Mouse (Mus musculus): ENCODE results near the gene Vpreb1. TPM values are rescaled to one million over a fixed set of nuclear protein-coding genes. Genes with fewer than 3 reads are reported as not detected.
"Not testable (repeated sequence)": the region's sequence is repeated elsewhere in the genome, so short reads cannot be mapped to it uniquely, and the experiment has no call there.

Vpreb1 gene
- polyA plus RNA-seq, 1 experiment from 2014 or later: 2.8 TPM

GRCm38 (mm10) chr16:16892366-16892765 lies 21.7 kb upstream of the Vpreb1 start:
- no peak for ATAC-seq (ENCODE audit: insufficient number of reproducible peaks, insufficient read depth, low FRiP score, low TSS enrichment, low read depth)
- no peak overlapping the region for H3K9ac ChIP-seq (replicated peaks)
- H3K9me3 ChIP-seq: no peaks in the 10 kb centered on the region
- no peaks in the 10 kb centered on the region for H3K27me3 ChIP-seq
- no peak overlapping the region for H3K4me3 ChIP-seq (replicated peaks)
- WGBS: 89% methylated on average over 7 of the region's 7 CpGs
- peaks cover 8% of the 10 kb centered on the region for H3K4me1 ChIP-seq (replicated peaks)
- H3K4me2 ChIP-seq: no peak overlapping the region
- H3K27ac ChIP-seq: no peak overlapping the region
- H3K36me3 ChIP-seq: peaks cover 70% of the 10 kb centered on the region

- Histone ChIP-seq H3K4me3 (replicated peaks) (no peak overlapping the region), H3K4me2 (no peak overlapping the region), H3K27ac (no peak overlapping the region), H3K36me3 (peaks cover 100% of the 10 kb centered on the region), H3K9me3 (no peaks in the 10 kb centered on the region), H3K27me3 (no peaks in the 10 kb centered on the region), H3K9ac (replicated peaks) (no peak overlapping the region), H3K4me1 (replicated peaks) (no peaks in the 10 kb centered on the region)
- no peak for ATAC-seq (ENCODE audit: insufficient number of reproducible peaks, insufficient read depth, low FRiP score, low TSS enrichment, low read depth)
- WGBS: 100% methylated on average over 1 of the region's 1 CpGs
Measured at GRCm38 (mm10) chr16:16888341-16888740, 17.7 kb upstream of the Vpreb1 start.

GRCm38 (mm10) chr16:16879025-16879424 lies 8.4 kb upstream of the Vpreb1 start:
- ATAC-seq (ENCODE audit: insufficient number of reproducible peaks, insufficient read depth, low FRiP score, low TSS enrichment, low read depth): no peak
- WGBS: 86% methylated on average over 5 of the region's 5 CpGs

GRCm38 (mm10) chr16:16870241-16870616 lies 414 bp downstream of the Vpreb1 start:
- H3K9ac ChIP-seq (replicated peaks): peak overlapping the region; percentile 84; the same call in 1 of the 2 replicates
- peaks cover 9% of the 10 kb centered on the region for H3K36me3 ChIP-seq
- H3K27me3 ChIP-seq: no peaks in the 10 kb centered on the region
- H3K27ac ChIP-seq: peak overlapping the region; percentile 97
- WGBS: 34% methylated on average over 7 of the region's 7 CpGs
- peak overlapping the region; percentile 71 for H3K4me3 ChIP-seq (replicated peaks)
- H3K4me2 ChIP-seq: peak overlapping the region; percentile 69
- no peaks in the 10 kb centered on the region for H3K9me3 ChIP-seq
- peak; percentile 24 for ATAC-seq (ENCODE audit: insufficient number of reproducible peaks, insufficient read depth, low FRiP score, low TSS enrichment, low read depth)
- peaks cover 7% of the 10 kb centered on the region; the same call in 1 of the 2 replicates for H3K4me1 ChIP-seq (replicated peaks)

More at GRCm38 (mm10) chr16:16879025-16879424, 8.4 kb upstream of the Vpreb1 start:
- Histone ChIP-seq H3K27ac (no peak overlapping the region), H3K4me2 (no peak overlapping the region), H3K9ac (replicated peaks) (no peak overlapping the region), H3K4me1 (replicated peaks) (no peaks in the 10 kb centered on the region), H3K27me3 (no peaks in the 10 kb centered on the region), H3K9me3 (peaks cover 9% of the 10 kb centered on the region), H3K4me3 (replicated peaks) (no peak overlapping the region), H3K36me3 (peaks cover 91% of the 10 kb centered on the region)

GRCm38 (mm10) chr16:16865696-16866561 lies 4.7 kb downstream of the Vpreb1 start:
- Histone ChIP-seq H3K4me3 (replicated peaks) (no peak overlapping the region), H3K9me3 (no peaks in the 10 kb centered on the region), H3K9ac (replicated peaks) (no peak overlapping the region), H3K27me3 (no peaks in the 10 kb centered on the region), H3K4me1 (replicated peaks) (no peaks in the 10 kb centered on the region), H3K36me3 (no peaks in the 10 kb centered on the region), H3K27ac (no peak overlapping the region), H3K4me2 (no peak overlapping the region)
- WGBS: 49% methylated on average over 4 of the region's 5 CpGs
- no peak for ATAC-seq (ENCODE audit: insufficient number of reproducible peaks, insufficient read depth, low FRiP score, low TSS enrichment, low read depth)

GRCm38 (mm10) chr16:16865217-16865616 lies 5.4 kb downstream of the Vpreb1 start:
- no peak overlapping the region for H3K4me2 ChIP-seq
- no peaks in the 10 kb centered on the region for H3K9me3 ChIP-seq
- ATAC-seq (ENCODE audit: insufficient number of reproducible peaks, insufficient read depth, low FRiP score, low TSS enrichment, low read depth): no peak
- no peaks in the 10 kb centered on the region for H3K4me1 ChIP-seq (replicated peaks)
- no peak overlapping the region for H3K4me3 ChIP-seq (replicated peaks)
- no peak overlapping the region for H3K27ac ChIP-seq
- H3K9ac ChIP-seq (replicated peaks): no peak overlapping the region
- H3K27me3 ChIP-seq: no peaks in the 10 kb centered on the region
- no peaks in the 10 kb centered on the region for H3K36me3 ChIP-seq

- H3K4me2 ChIP-seq: no peak within 1 kb of the TSS
Measured at GRCm38 (mm10) chr16:16863978-16864377, 6.7 kb downstream of the Vpreb1 start, which contains the start of gene Igll1. Igll1 (minus strand) TSS chr16:16863985.

GRCm38 (mm10) chr16:16862288-16862687 lies 8.4 kb downstream of the Vpreb1 start:
- no peak for ATAC-seq (ENCODE audit: insufficient number of reproducible peaks, insufficient read depth, low FRiP score, low TSS enrichment, low read depth)
- no peak overlapping the region for H3K9ac ChIP-seq (replicated peaks)

More at GRCm38 (mm10) chr16:16863978-16864377, 6.7 kb downstream of the Vpreb1 start, which contains the start of gene Igll1:
- Histone ChIP-seq H3K36me3 (no peaks in the 10 kb centered on the region), H3K9ac (replicated peaks) (no peak within 1 kb of the TSS), H3K27me3 (no peaks in the 10 kb centered on the region), H3K4me3 (replicated peaks) (no peak within 1 kb of the TSS), H3K4me1 (replicated peaks) (no peaks in the 10 kb centered on the region), H3K27ac (no peak within 1 kb of the TSS), H3K9me3 (no peaks in the 10 kb centered on the region)
- no peak for ATAC-seq (ENCODE audit: insufficient number of reproducible peaks, insufficient read depth, low FRiP score, low TSS enrichment, low read depth)
- WGBS: 81% methylated on average over 2 of the region's 2 CpGs

GRCm38 (mm10) chr16:16856731-16857476 lies 13.7 kb downstream of the Vpreb1 start:
- Histone ChIP-seq H3K4me1 (replicated peaks) (no peaks in the 10 kb centered on the region), H3K36me3 (no peaks in the 10 kb centered on the region), H3K9me3 (no peaks in the 10 kb centered on the region), H3K27me3 (no peaks in the 10 kb centered on the region), H3K4me3 (replicated peaks) (no peak overlapping the region), H3K9ac (replicated peaks) (no peak overlapping the region), H3K4me2 (no peak overlapping the region), H3K27ac (no peak overlapping the region)
- WGBS: 74% methylated on average over 13 of the region's 13 CpGs
- ATAC-seq (ENCODE audit: insufficient number of reproducible peaks, insufficient read depth, low FRiP score, low TSS enrichment, low read depth): no peak

More at GRCm38 (mm10) chr16:16862288-16862687, 8.4 kb downstream of the Vpreb1 start:
- 76% methylated on average over 3 of the region's 3 CpGs for WGBS
- Histone ChIP-seq H3K9me3 (no peaks in the 10 kb centered on the region), H3K27ac (no peak overlapping the region), H3K36me3 (no peaks in the 10 kb centered on the region), H3K27me3 (no peaks in the 10 kb centered on the region), H3K4me1 (replicated peaks) (no peaks in the 10 kb centered on the region), H3K4me2 (no peak overlapping the region), H3K4me3 (replicated peaks) (no peak overlapping the region)

GRCm38 (mm10) chr16:16856054-16856453 lies 14.6 kb downstream of the Vpreb1 start:
- H3K27ac ChIP-seq; H3K4me3 ChIP-seq (replicated peaks); H3K27me3 ChIP-seq; H3K9me3 ChIP-seq; H3K4me1 ChIP-seq (replicated peaks); H3K36me3 ChIP-seq; H3K9ac ChIP-seq (replicated peaks); H3K4me2 ChIP-seq; ATAC-seq (ENCODE audit: insufficient number of reproducible peaks, insufficient read depth, low FRiP score, low TSS enrichment, low read depth): not testable (repeated sequence)
- 78% methylated on average over 9 of the region's 9 CpGs for WGBS

GRCm38 (mm10) chr16:16855541-16855940 lies 15.1 kb downstream of the Vpreb1 start:
- Histone ChIP-seq H3K27me3 (no peaks in the 10 kb centered on the region), H3K9ac (replicated peaks) (no peak overlapping the region), H3K4me2 (no peak overlapping the region), H3K4me1 (replicated peaks) (no peaks in the 10 kb centered on the region), H3K4me3 (replicated peaks) (no peak overlapping the region), H3K27ac (no peak overlapping the region), H3K9me3 (peaks cover 8% of the 10 kb centered on the region; the same call in 1 of the 2 replicates), H3K36me3 (no peaks in the 10 kb centered on the region)
- ATAC-seq (ENCODE audit: insufficient number of reproducible peaks, insufficient read depth, low FRiP score, low TSS enrichment, low read depth): no peak
- WGBS: 83% methylated on average over 1 of the region's 1 CpGs

Data from limb, embryonic 12.5 days (tissue).